Mouse (Mus musculus) kidney, postnatal 14 days (tissue): ENCODE measurements around the gene Lin7a.

Source experiments
- DNase-seq: peaks from one replicate; pipeline ENCODE4 v3.0.0; 2022; ENCODE audit warnings: mixed read lengths

Lin7a gene

GRCm38 (mm10) chr10:107271321-107272130, at the start of gene Lin7a:
Gene Lin7a (plus strand): TSS chr10:107271686.
- peak; percentile 19 for DNase-seq

GRCm38 (mm10) chr10:107221726-107222125, 49.8 kb upstream of the Lin7a start:
- DNase-seq = no peak

- DNase-seq = no peak
Measured at GRCm38 (mm10) chr10:107222406-107223185, 48.9 kb upstream of the Lin7a start.

GRCm38 (mm10) chr10:107223186-107223440, 48.4 kb upstream of the Lin7a start:
- DNase-seq = no peak

- DNase-seq = no peak
Measured at GRCm38 (mm10) chr10:107223821-107224220, 47.7 kb upstream of the Lin7a start.

- DNase-seq = no peak
Measured at GRCm38 (mm10) chr10:107224596-107225330, 46.7 kb upstream of the Lin7a start.

- no peak for DNase-seq
Measured at GRCm38 (mm10) chr10:107225331-107225835, 46.1 kb upstream of the Lin7a start.

- DNase-seq = no peak
Measured at GRCm38 (mm10) chr10:107225871-107226270, 45.6 kb upstream of the Lin7a start.

GRCm38 (mm10) chr10:107227901-107228300, 43.6 kb upstream of the Lin7a start:
- no peak for DNase-seq

GRCm38 (mm10) chr10:107228776-107229175, 42.7 kb upstream of the Lin7a start:
- no peak for DNase-seq

- DNase-seq = no peak
Measured at GRCm38 (mm10) chr10:107229416-107229815, 42.1 kb upstream of the Lin7a start.

- DNase-seq = no peak
Measured at GRCm38 (mm10) chr10:107230081-107230850, 41.2 kb upstream of the Lin7a start.

GRCm38 (mm10) chr10:107230851-107231130, 40.7 kb upstream of the Lin7a start:
- DNase-seq = no peak

GRCm38 (mm10) chr10:107231421-107232010, 40.0 kb upstream of the Lin7a start:
- DNase-seq = no peak

GRCm38 (mm10) chr10:107232491-107233110, 38.9 kb upstream of the Lin7a start:
- DNase-seq = no peak

GRCm38 (mm10) chr10:107233221-107233620, 38.3 kb upstream of the Lin7a start:
- DNase-seq = no peak

- no peak for DNase-seq
Measured at GRCm38 (mm10) chr10:107233825-107234224, 37.7 kb upstream of the Lin7a start.

- DNase-seq = no peak
Measured at GRCm38 (mm10) chr10:107234421-107235400, 36.8 kb upstream of the Lin7a start.

GRCm38 (mm10) chr10:107235496-107235895, 36.0 kb upstream of the Lin7a start:
- no peak for DNase-seq

- no peak for DNase-seq
Measured at GRCm38 (mm10) chr10:107236211-107236610, 35.3 kb upstream of the Lin7a start.

GRCm38 (mm10) chr10:107237076-107237475, 34.4 kb upstream of the Lin7a start:
- no peak for DNase-seq
